Mouse (Mus musculus) MEL (cell line): ENCODE measurements at regions not wholly inside any gene's neighbourhood (a gene's known extent, or its start where the extent isn't known, plus 50 kb on each side); places are given as distances from the start of the nearest gene placed in this dataset.

Source experiments
- DNase-seq: peaks from one replicate; pipeline ENCODE4 v3.0.0; 2011; ENCODE audit warnings: low read depth, low spot score
- H3K27ac ChIP-seq: 2 replicates; pipeline ENCODE4 v1.5.1; 2012; ENCODE audit warnings: low read depth, mild to moderate bottlenecking, control low read depth, low read length, moderate library complexity; ENCODE audit not compliant: control insufficient read depth
- H3K27me3 ChIP-seq, 2 experiments: fragments of 150-350 bp in 1 of 2; sonication (generic) in 1 of 2; 2 replicates each; pipeline ENCODE4 v1.6.1; 2012; ENCODE audit warnings: low read length in 2 of 2, mild to moderate bottlenecking in 2 of 2, improper control_type of control experiment in 1 of 2, moderate library complexity in 1 of 2; ENCODE audit not compliant: insufficient read depth in 2 of 2, control insufficient read depth in 1 of 2
- H3K36me3 ChIP-seq, 2 experiments: 2 replicates each; pipeline ENCODE4 v1.6.1; 2012 to 2014; ENCODE audit warnings: low read length in 2 of 2, improper control_type of control experiment in 1 of 2, inconsistent platforms in 1 of 2, mild to moderate bottlenecking in 1 of 2; ENCODE audit not compliant: insufficient read depth in 2 of 2, control insufficient read depth in 1 of 2
- H3K4me1 ChIP-seq, 2 experiments: fragments of 150-350 bp in 1 of 2; sonication (generic) in 1 of 2; 2 replicates each; pipeline ENCODE4 v1.6.1; 2012; ENCODE audit warnings: low read length in 2 of 2, improper control_type of control experiment in 1 of 2, mild to moderate bottlenecking in 1 of 2; ENCODE audit not compliant: insufficient read depth in 2 of 2, control insufficient read depth in 1 of 2
- H3K4me3 ChIP-seq, 2 experiments: fragments of 150-350 bp in 1 of 2; sonication (generic) in 1 of 2; 2 replicates each; pipeline ENCODE4 v1.5.1; 2012; ENCODE audit warnings: low read depth in 2 of 2, low read length in 2 of 2, mild to moderate bottlenecking in 2 of 2, moderate library complexity in 2 of 2, control low read depth in 1 of 2, improper control_type of control experiment in 1 of 2; ENCODE audit not compliant: control insufficient read depth in 1 of 2, insufficient read depth in 1 of 2
- H3K79me2 ChIP-seq: 2 replicates; pipeline ENCODE4 v1.6.1; 2012; ENCODE audit warnings: mild to moderate bottlenecking, low read length, moderate library complexity; ENCODE audit not compliant: control insufficient read depth, poor library complexity, insufficient read depth
- H3K9ac ChIP-seq: 2 replicates; pipeline ENCODE4 v1.6.1; 2012; ENCODE audit warnings: low read depth, mild to moderate bottlenecking, control low read depth, low read length, moderate library complexity; ENCODE audit not compliant: control insufficient read depth, poor library complexity, severe bottlenecking
- H3K9me3 ChIP-seq: fragments of 150-350 bp; sonication (generic); replicated peaks from 2 replicates; pipeline ENCODE4 v1.6.1; 2012; ENCODE audit warnings: mild to moderate bottlenecking, low read length, improper control_type of control experiment, moderate library complexity; ENCODE audit not compliant: insufficient read depth
- CHD1 ChIP-seq: IDR thresholded peaks from 2 replicates; pipeline ENCODE4 v1.6.1; 2012; ENCODE audit warnings: low read depth, mild to moderate bottlenecking, inconsistent platforms, low read length, improper control_type of control experiment
- CHD2 ChIP-seq: IDR thresholded peaks from 2 replicates; pipeline ENCODE4 v1.6.1; 2011; ENCODE audit warnings: low read length, improper control_type of control experiment
- CTCF ChIP-seq, 3 experiments: IDR thresholded peaks in 2 of 3; conservative IDR thresholded peaks in 1 of 3; 2 replicates each; pipeline ENCODE4 v1.5.1; 2011 to 2012; ENCODE audit warnings: low read length in 3 of 3, low read depth in 2 of 3, mild to moderate bottlenecking in 2 of 3, improper control_type of control experiment in 1 of 3, inconsistent platforms in 1 of 3, mixed read lengths in 1 of 3, moderate library complexity in 1 of 3; ENCODE audit not compliant: control insufficient read depth in 1 of 3, insufficient read depth in 1 of 3, poor library complexity in 1 of 3, severe bottlenecking in 1 of 3
- EP300 ChIP-seq, 2 experiments: IDR thresholded peaks; 2 replicates each; pipeline ENCODE4 v1.6.1; 2011; ENCODE audit warnings: improper control_type of control experiment in 2 of 2, low read length in 2 of 2, low read depth in 1 of 2, mild to moderate bottlenecking in 1 of 2
- GABPA ChIP-seq: IDR thresholded peaks from 2 replicates; pipeline ENCODE4 v1.6.1; 2012; ENCODE audit warnings: low read depth, mild to moderate bottlenecking, inconsistent platforms, low read length, improper control_type of control experiment, moderate library complexity
- HCFC1 ChIP-seq: IDR thresholded peaks from 2 replicates; pipeline ENCODE4 v1.6.1; 2012; ENCODE audit warnings: low read depth, mild to moderate bottlenecking, inconsistent platforms, low read length, improper control_type of control experiment, moderate library complexity
- MAFK ChIP-seq: IDR thresholded peaks from 2 replicates; pipeline ENCODE4 v1.6.1; 2011; ENCODE audit warnings: low read depth, mild to moderate bottlenecking, low read length, improper control_type of control experiment, borderline replicate concordance
- MAX ChIP-seq: IDR thresholded peaks from 2 replicates; pipeline ENCODE4 v1.6.1; 2011; ENCODE audit warnings: low read length, improper control_type of control experiment
- MAZ ChIP-seq: IDR thresholded peaks from 2 replicates; pipeline ENCODE4 v1.6.1; 2012; ENCODE audit warnings: low read depth, mild to moderate bottlenecking, inconsistent platforms, low read length, improper control_type of control experiment
- MXI1 ChIP-seq: IDR thresholded peaks from 2 replicates; pipeline ENCODE4 v1.6.1; 2011; ENCODE audit warnings: mild to moderate bottlenecking, low read depth, low read length, improper control_type of control experiment
- MYB ChIP-seq: IDR thresholded peaks from 2 replicates; pipeline ENCODE4 v1.6.1; 2011; ENCODE audit warnings: mild to moderate bottlenecking, low read depth, low read length, improper control_type of control experiment
- MYC ChIP-seq: IDR thresholded peaks from 2 replicates; pipeline ENCODE4 v1.6.1; 2011; ENCODE audit warnings: low read depth, mild to moderate bottlenecking, low read length, improper control_type of control experiment, moderate library complexity
- NELFE ChIP-seq: IDR thresholded peaks from 2 replicates; pipeline ENCODE4 v1.6.1; 2011; ENCODE audit warnings: low read depth, low read length, improper control_type of control experiment
- POLR2A ChIP-seq, 2 experiments: IDR thresholded peaks; 2 replicates each; pipeline ENCODE4 v1.6.1; 2011 to 2012; ENCODE audit warnings: low read length in 2 of 2, mild to moderate bottlenecking in 2 of 2, control low read depth in 1 of 2, improper control_type of control experiment in 1 of 2, low read depth in 1 of 2, moderate library complexity in 1 of 2; ENCODE audit not compliant: control insufficient read depth in 1 of 2, insufficient read depth in 1 of 2, poor library complexity in 1 of 2
- POLR2AphosphoS2 ChIP-seq: IDR thresholded peaks from 2 replicates; pipeline ENCODE4 v1.6.1; 2011; ENCODE audit warnings: low read length, improper control_type of control experiment
- POLR2AphosphoS5 ChIP-seq: IDR thresholded peaks from 2 replicates; pipeline ENCODE4 v1.6.1; 2012; ENCODE audit warnings: low read depth, borderline replicate concordance, mild to moderate bottlenecking, inconsistent platforms, low read length, moderate library complexity, mixed read lengths
- RAD21 ChIP-seq: IDR thresholded peaks from 2 replicates; pipeline ENCODE4 v1.6.1; 2011; ENCODE audit warnings: mild to moderate bottlenecking, low read depth, low read length, improper control_type of control experiment
- SIN3A ChIP-seq: IDR thresholded peaks from 2 replicates; pipeline ENCODE4 v1.6.1; 2012; ENCODE audit warnings: low read length, improper control_type of control experiment, inconsistent platforms
- SMC3 ChIP-seq: IDR thresholded peaks from 2 replicates; pipeline ENCODE4 v1.6.1; 2011; ENCODE audit warnings: low read depth, low read length, improper control_type of control experiment
- TAL1 ChIP-seq: IDR thresholded peaks from 2 replicates; pipeline ENCODE4 v1.6.1; 2012; ENCODE audit warnings: mild to moderate bottlenecking, inconsistent platforms, low read length, moderate library complexity, mixed read lengths
- TBP ChIP-seq: IDR thresholded peaks from 2 replicates; pipeline ENCODE4 v1.8.0; 2011; ENCODE audit warnings: low read depth, low read length, improper control_type of control experiment
- TCF12 ChIP-seq: IDR thresholded peaks from 2 replicates; pipeline ENCODE4 v1.6.1; 2014; ENCODE audit warnings: low read depth, mild to moderate bottlenecking, inconsistent platforms, low read length, improper control_type of control experiment, moderate library complexity
- USF1 ChIP-seq: IDR thresholded peaks from 2 replicates; pipeline ENCODE4 v1.6.1; 2014; ENCODE audit warnings: low read depth, mild to moderate bottlenecking, inconsistent platforms, low read length, improper control_type of control experiment, moderate library complexity
- ZC3H11A ChIP-seq: IDR thresholded peaks from 2 replicates; pipeline ENCODE4 v1.6.1; 2012; ENCODE audit warnings: low read depth, mild to moderate bottlenecking, inconsistent platforms, low read length, improper control_type of control experiment
- ZKSCAN1 ChIP-seq: IDR thresholded peaks from 2 replicates; pipeline ENCODE4 v1.6.1; 2012; ENCODE audit warnings: low read depth, mild to moderate bottlenecking, inconsistent platforms, low read length, improper control_type of control experiment, moderate library complexity

GRCm38 (mm10) chr1:81594606-81595005 is 517.9 kb downstream of the Nyap2 start:
- no peak overlapping the region for H3K9ac ChIP-seq
- H3K79me2 ChIP-seq = no peaks in the 10 kb centered on the region
- H3K27ac ChIP-seq = no peak overlapping the region
- no peak for TF ChIP-seq CHD1
- TF ChIP-seq MAFK = no peak
- no peak for TF ChIP-seq MAZ
- H3K9me3 ChIP-seq = no peaks in the 10 kb centered on the region
- H3K4me3 ChIP-seq = no peak overlapping the region
- H3K27me3 ChIP-seq = no peaks in the 10 kb centered on the region
- no peak for DNase-seq
- no peaks in the 10 kb centered on the region for H3K4me1 ChIP-seq
- no peaks in the 10 kb centered on the region for H3K36me3 ChIP-seq

DNA sequence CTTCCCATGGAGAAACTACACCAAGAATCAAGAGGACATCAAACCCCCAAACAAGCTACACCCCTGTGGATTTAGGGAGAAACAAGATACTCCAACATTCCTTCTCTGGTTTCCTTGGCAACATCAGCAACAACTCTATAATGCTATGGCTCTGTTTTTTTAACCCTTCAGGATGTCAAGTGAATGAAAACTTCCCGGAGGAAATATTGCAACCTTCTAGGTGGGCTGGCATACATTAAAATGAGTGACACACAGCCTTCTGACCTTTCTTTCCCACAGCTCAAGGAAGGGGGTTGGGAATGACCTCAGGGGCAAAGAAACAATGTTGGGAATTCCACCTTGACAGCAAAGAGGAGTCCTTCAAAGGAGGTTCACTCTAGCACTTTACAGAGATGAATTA is 532.0 kb downstream of the Nyap2 start:
- H3K79me2 ChIP-seq = no peaks in the 10 kb centered on the region
- TF ChIP-seq NELFE (no peak), HCFC1 (no peak), TAL1 (no peak), MYC (no peak), TBP (no peak), MAX (no peak), CHD2 (no peak), SMC3 (no peak), RAD21 (no peak), ZC3H11A (no peak), POLR2AphosphoS5 (no peak), CHD1 (no peak)
- H3K4me3 ChIP-seq = no peak overlapping the region
- no peak overlapping the region for H3K27ac ChIP-seq
- DNase-seq = no peak
- H3K9me3 ChIP-seq = no peaks in the 10 kb centered on the region
- H3K4me1 ChIP-seq = no peaks in the 10 kb centered on the region
- no peaks in the 10 kb centered on the region; a peak in 1 of 4 replicates for H3K27me3 ChIP-seq
- no peaks in the 10 kb centered on the region for H3K36me3 ChIP-seq
- no peak overlapping the region for H3K9ac ChIP-seq

GRCm38 (mm10) chr1:81618880-81619279 is 542.1 kb downstream of the Nyap2 start:
- no peaks in the 10 kb centered on the region for H3K27me3 ChIP-seq
- no peak overlapping the region for H3K9ac ChIP-seq
- TF ChIP-seq GABPA = no peak
- no peak for TF ChIP-seq MXI1
- TF ChIP-seq SIN3A = no peak
- no peak for TF ChIP-seq CHD2
- no peak for TF ChIP-seq MYB
- TF ChIP-seq TCF12 = no peak
- TF ChIP-seq EP300 (IDR thresholded peaks at IDR 0.05; ENCODE audit: low read depth in 1 of 2, low read length in 2 of 2) = no peak
- no peak for TF ChIP-seq USF1
- no peak for TF ChIP-seq MAFK
- TF ChIP-seq POLR2A (IDR thresholded peaks at IDR 0.05; ENCODE audit: control insufficient read depth in 1 of 2, insufficient read depth in 1 of 2, low read depth in 1 of 2, low read length in 2 of 2, poor library complexity in 1 of 2) = no peak
- TF ChIP-seq POLR2AphosphoS2 = no peak
- no peak for TF ChIP-seq CTCF (IDR thresholded peaks at IDR 0.05 in 2 of 3, conservative IDR thresholded peaks at IDR 0.05 in 1 of 3; ENCODE audit: control insufficient read depth in 1 of 3, insufficient read depth in 1 of 3, low read depth in 2 of 3, low read length in 3 of 3, poor library complexity in 1 of 3, severe bottlenecking in 1 of 3)
- TF ChIP-seq HCFC1 = no peak
- no peak for TF ChIP-seq MAX
- no peak for TF ChIP-seq ZKSCAN1
- no peak overlapping the region for H3K4me3 ChIP-seq
- no peak overlapping the region for H3K27ac ChIP-seq
- no peaks in the 10 kb centered on the region for H3K36me3 ChIP-seq
- H3K4me1 ChIP-seq = no peaks in the 10 kb centered on the region
- DNase-seq = no peak
- no peaks in the 10 kb centered on the region for H3K9me3 ChIP-seq
- H3K79me2 ChIP-seq = no peaks in the 10 kb centered on the region
